Mouse (Mus musculus): ENCODE measurements around the gene Fam186b. TPM values are rescaled to one million over a fixed set of nuclear protein-coding genes. Genes with fewer than 3 reads are reported as not detected.

The Fam186b gene
- total and polyA plus RNA-seq, 2 experiments from 2014 or later: 0.38 to 1.6 TPM

GRCm38 (mm10) chr15:99318861-99319410, 23.2 kb upstream of the Fam186b start:
- ATAC-seq (ENCODE audit: low FRiP score) (no peak), DNase-seq (ENCODE audit: low spot score) (no peak)
- Histone ChIP-seq H3K4me1 (ENCODE audit: insufficient read depth, low read length) (no peaks in the 10 kb centered on the region), H3K27ac (ENCODE audit: low read depth, low read length) (no peak overlapping the region), H3K9me3 (ENCODE audit: low read length) (no peaks in the 10 kb centered on the region), H3K36me3 (ENCODE audit: insufficient read depth, low read length) (peaks cover 73% of the 10 kb centered on the region), H3K27me3 (ENCODE audit: insufficient read depth, low read length) (no peaks in the 10 kb centered on the region), H3K4me2 (ENCODE audit: low read depth, low read length, poor library complexity, severe bottlenecking) (no peak overlapping the region), H3K9ac (replicated peaks; ENCODE audit: low read length, poor library complexity, severe bottlenecking) (no peak overlapping the region), H3K4me3 (ENCODE audit: low read depth, low read length) (no peak overlapping the region)
- WGBS: 90% methylated on average over 14 of the region's 14 CpGs
- no peak for TF ChIP-seq CTCF (IDR thresholded peaks at IDR 0.05)

- 84% methylated on average over 6 of the region's 6 CpGs for WGBS
- ATAC-seq (ENCODE audit: low FRiP score) (no peak), DNase-seq (ENCODE audit: low spot score) (no peak)
- TF ChIP-seq CTCF (IDR thresholded peaks at IDR 0.05): no peak
- H3K4me2 ChIP-seq (ENCODE audit: low read depth, low read length, poor library complexity, severe bottlenecking): no peak overlapping the region
- H3K27ac ChIP-seq (ENCODE audit: low read depth, low read length): peak overlapping the region; percentile 74; the same call in 1 of the 2 replicates
- peaks cover 76% of the 10 kb centered on the region for H3K36me3 ChIP-seq (ENCODE audit: insufficient read depth, low read length)
- no peaks in the 10 kb centered on the region for H3K27me3 ChIP-seq (ENCODE audit: insufficient read depth, low read length)
- H3K9me3 ChIP-seq (ENCODE audit: low read length): no peaks in the 10 kb centered on the region
- no peaks in the 10 kb centered on the region for H3K4me1 ChIP-seq (ENCODE audit: insufficient read depth, low read length)
- H3K9ac ChIP-seq (replicated peaks; ENCODE audit: low read length, poor library complexity, severe bottlenecking): no peak overlapping the region
- no peak overlapping the region for H3K4me3 ChIP-seq (ENCODE audit: low read depth, low read length)
Measured at GRCm38 (mm10) chr15:99318071-99318470, 22.4 kb upstream of the Fam186b start.

GRCm38 (mm10) chr15:99317267-99317651, 21.6 kb upstream of the Fam186b start:
- no peak for DNase-seq (ENCODE audit: low spot score)

GRCm38 (mm10) chr15:99316314-99317266, 20.9 kb upstream of the Fam186b start:
- no peak overlapping the region for H3K4me2 ChIP-seq (ENCODE audit: low read depth, low read length, poor library complexity, severe bottlenecking)
- H3K4me3 ChIP-seq (ENCODE audit: low read depth, low read length): no peak overlapping the region
- no peaks in the 10 kb centered on the region for H3K9me3 ChIP-seq (ENCODE audit: low read length)
- 83% methylated on average over 16 of the region's 16 CpGs for WGBS
- peak; percentile 85 for DNase-seq (ENCODE audit: low spot score)
- ATAC-seq (ENCODE audit: low FRiP score): peak; percentile 60
- H3K4me1 ChIP-seq (ENCODE audit: insufficient read depth, low read length): no peaks in the 10 kb centered on the region
- H3K27me3 ChIP-seq (ENCODE audit: insufficient read depth, low read length): no peaks in the 10 kb centered on the region
- H3K36me3 ChIP-seq (ENCODE audit: insufficient read depth, low read length): peaks cover 78% of the 10 kb centered on the region
- peak overlapping the region; percentile 74 for H3K27ac ChIP-seq (ENCODE audit: low read depth, low read length)
- H3K9ac ChIP-seq (replicated peaks; ENCODE audit: low read length, poor library complexity, severe bottlenecking): no peak overlapping the region
- TF ChIP-seq CTCF (IDR thresholded peaks at IDR 0.05): peak; percentile 88

More at GRCm38 (mm10) chr15:99317267-99317651, 21.6 kb upstream of the Fam186b start:
- Histone ChIP-seq H3K4me2 (ENCODE audit: low read depth, low read length, poor library complexity, severe bottlenecking) (no peak overlapping the region), H3K9me3 (ENCODE audit: low read length) (no peaks in the 10 kb centered on the region), H3K4me3 (ENCODE audit: low read depth, low read length) (no peak overlapping the region), H3K27ac (ENCODE audit: low read depth, low read length) (peak overlapping the region; percentile 74), H3K36me3 (ENCODE audit: insufficient read depth, low read length) (peaks cover 81% of the 10 kb centered on the region), H3K4me1 (ENCODE audit: insufficient read depth, low read length) (no peaks in the 10 kb centered on the region), H3K27me3 (ENCODE audit: insufficient read depth, low read length) (no peaks in the 10 kb centered on the region), H3K9ac (replicated peaks; ENCODE audit: low read length, poor library complexity, severe bottlenecking) (no peak overlapping the region)
- no peak for ATAC-seq (ENCODE audit: low FRiP score)
- TF ChIP-seq CTCF (IDR thresholded peaks at IDR 0.05): peak; percentile 26; the same call in 1 of the 2 replicates
- 81% methylated on average over 2 of the region's 2 CpGs for WGBS

GRCm38 (mm10) chr15:99314891-99315290, 19.2 kb upstream of the Fam186b start:
- peaks cover 79% of the 10 kb centered on the region for H3K36me3 ChIP-seq (ENCODE audit: insufficient read depth, low read length)
- 95% methylated on average over 16 of the region's 16 CpGs for WGBS
- DNase-seq (ENCODE audit: low spot score): no peak
- ATAC-seq (ENCODE audit: low FRiP score): no peak
- no peaks in the 10 kb centered on the region for H3K9me3 ChIP-seq (ENCODE audit: low read length)
- H3K4me2 ChIP-seq (ENCODE audit: low read depth, low read length, poor library complexity, severe bottlenecking): no peak overlapping the region
- TF ChIP-seq CTCF (IDR thresholded peaks at IDR 0.05): no peak
- H3K9ac ChIP-seq (replicated peaks; ENCODE audit: low read length, poor library complexity, severe bottlenecking): no peak overlapping the region
- no peaks in the 10 kb centered on the region for H3K27me3 ChIP-seq (ENCODE audit: insufficient read depth, low read length)
- H3K4me1 ChIP-seq (ENCODE audit: insufficient read depth, low read length): no peaks in the 10 kb centered on the region
- H3K4me3 ChIP-seq (ENCODE audit: low read depth, low read length): no peak overlapping the region
- no peak overlapping the region for H3K27ac ChIP-seq (ENCODE audit: low read depth, low read length)

GRCm38 (mm10) chr15:99310617-99311016, 14.9 kb upstream of the Fam186b start:
- no peak for TF ChIP-seq CTCF (IDR thresholded peaks at IDR 0.05)
- no peak overlapping the region for H3K4me3 ChIP-seq (ENCODE audit: low read depth, low read length)
- no peak overlapping the region for H3K27ac ChIP-seq (ENCODE audit: low read depth, low read length)
- ATAC-seq (ENCODE audit: low FRiP score) (no peak), DNase-seq (ENCODE audit: low spot score) (no peak)
- no peaks in the 10 kb centered on the region for H3K4me1 ChIP-seq (ENCODE audit: insufficient read depth, low read length)
- no peaks in the 10 kb centered on the region for H3K27me3 ChIP-seq (ENCODE audit: insufficient read depth, low read length)
- peaks cover 87% of the 10 kb centered on the region for H3K36me3 ChIP-seq (ENCODE audit: insufficient read depth, low read length)
- no peaks in the 10 kb centered on the region for H3K9me3 ChIP-seq (ENCODE audit: low read length)
- H3K4me2 ChIP-seq (ENCODE audit: low read depth, low read length, poor library complexity, severe bottlenecking): no peak overlapping the region
- WGBS: 88% methylated on average over 5 of the region's 5 CpGs
- no peak overlapping the region for H3K9ac ChIP-seq (replicated peaks; ENCODE audit: low read length, poor library complexity, severe bottlenecking)
